ENCODE assay signal across 12 mouse cellular contexts in the genomic region with DNA sequence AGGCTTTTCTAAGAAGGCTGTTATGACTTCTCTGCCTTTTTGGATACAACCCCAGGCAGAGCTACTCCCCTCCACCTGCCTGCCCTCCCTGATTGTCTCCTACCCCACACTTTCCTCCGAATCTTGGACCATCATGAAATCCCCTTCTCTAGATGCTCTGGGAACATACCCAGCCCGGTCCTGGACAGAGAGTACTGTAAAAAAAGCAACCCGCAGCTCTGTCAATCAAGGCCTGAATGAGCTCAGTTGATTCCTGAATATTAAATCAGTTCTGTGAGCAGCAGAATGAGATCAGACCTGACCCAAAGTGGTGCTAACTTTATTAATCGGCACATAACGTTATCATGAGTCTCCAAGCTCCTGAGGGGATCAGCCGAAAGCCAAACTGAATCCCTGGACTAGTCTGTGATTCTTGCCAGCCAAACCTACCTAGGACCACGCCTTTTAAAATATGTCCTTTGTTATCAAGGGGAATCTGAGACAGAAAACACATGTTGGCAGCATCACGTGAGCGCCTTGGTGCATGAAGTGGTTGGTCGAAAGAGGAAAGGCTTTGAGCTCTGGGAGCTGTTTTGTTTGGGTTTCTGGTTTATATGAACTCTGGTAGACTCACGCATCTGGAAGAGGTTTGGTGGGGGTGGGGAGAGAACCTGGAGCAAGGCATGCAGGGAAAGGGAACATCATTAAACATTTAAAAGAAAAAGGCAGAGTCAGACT.
DNase-seq lines count a peak whose midpoint lies in the region; ATAC-seq and TF ChIP-seq lines count a peak whose summit lies in the region.
"Had no signal": no experiment of that assay in that cellular context is flagged by ENCODE, and none has a peak within 500 bp of the region (broad histone marks: within the 10 kb centered on the region; RNA-seq: fewer than 3 reads in every experiment).

No protein-coding gene starts in this region.

- TF ChIP-seq POLR2A in cortical plate, adult 2 months (IDR thresholded peaks at IDR 0.05; ENCODE audit: extremely low read depth, insufficient read depth, low read length), result no peak

- no peak for TF ChIP-seq CTCF in cortical plate, adult 2 months (IDR thresholded peaks at IDR 0.05; ENCODE audit: extremely low read depth, insufficient read depth, low read length)

- peak overlapping the region; percentile 27; the same call in 1 of the 2 replicates for H3K4me2 ChIP-seq in heart, embryonic 11.5 days
- H3K4me2 ChIP-seq in embryonic facial prominence, embryonic 15.5 days (replicated peaks), result peak overlapping the region; percentile 27
- peak overlapping the region; percentile 49 for H3K4me2 ChIP-seq in limb, embryonic 13.5 days (replicated peaks)
- no peak overlapping the region for H3K4me2 ChIP-seq in kidney, embryonic 14.5 days (replicated peaks; ENCODE audit: low read depth, low read length)

- DNase-seq in heart, adult 9 months (ENCODE audit: low spot score in 2 of 2), result no peak
- DNase-seq in adrenal gland, adult 18-20 months (ENCODE audit: low spot score in 2 of 2), result no peak
- no peak for DNase-seq in adrenal gland, postnatal 4 days (ENCODE audit: low spot score in 2 of 2)
- DNase-seq: kidney, adult 8-10 months; left cerebral cortex, postnatal 4 days; lung, postnatal 14 days; right cerebral cortex, postnatal 14 days had no signal

- peaks cover 51% of the 10 kb centered on the region for H3K4me1 ChIP-seq in heart, embryonic 11.5 days (ENCODE audit: control insufficient read depth, insufficient read depth, low read length)
- peaks cover 3% of the 10 kb centered on the region; the same call in 1 of the 2 replicates for H3K4me1 ChIP-seq in cortical plate, adult 2 months (ENCODE audit: control insufficient read depth, insufficient read depth, low read length)
- H3K4me1 ChIP-seq in embryonic facial prominence, embryonic 15.5 days, result peaks cover 32% of the 10 kb centered on the region
- peaks cover 46% of the 10 kb centered on the region for H3K4me1 ChIP-seq in limb, embryonic 13.5 days
- H3K4me1 ChIP-seq in kidney, embryonic 14.5 days (ENCODE audit: control insufficient read depth, insufficient read depth, low read length), result 0 out of 2 replicates have a peak, but pooled peaks cover 3% of the 10 kb centered on the region

- no peaks in the 10 kb centered on the region for H3K27me3 ChIP-seq in heart, embryonic 11.5 days (ENCODE audit: control insufficient read depth, insufficient read depth, low read length)
- H3K27me3 ChIP-seq in embryonic facial prominence, embryonic 15.5 days, result no peaks in the 10 kb centered on the region
- no peaks in the 10 kb centered on the region for H3K27me3 ChIP-seq in limb, embryonic 13.5 days
- no peaks in the 10 kb centered on the region for H3K27me3 ChIP-seq in kidney, embryonic 14.5 days (ENCODE audit: control insufficient read depth, insufficient read depth, low read length)

- no peak overlapping the region for H3K4me3 ChIP-seq in heart, embryonic 11.5 days (ENCODE audit: low read depth, low read length)
- peak overlapping the region; percentile 22; the same call in 1 of the 2 replicates for H3K4me3 ChIP-seq in cortical plate, adult 2 months (ENCODE audit: insufficient read depth, low read length)
- no peak overlapping the region for H3K4me3 ChIP-seq in embryonic facial prominence, embryonic 15.5 days (replicated peaks)
- H3K4me3 ChIP-seq in limb, embryonic 13.5 days, result peak overlapping the region; percentile 3; the same call in 1 of the 2 replicates
- no peak overlapping the region for H3K4me3 ChIP-seq in kidney, embryonic 14.5 days (ENCODE audit: low read length)

- WGBS in heart, embryonic 11.5 days (ENCODE audit: insufficient replicate concordance), result 68% methylated on average over 11 of the region's 11 CpGs
- 23% methylated on average over 11 of the region's 11 CpGs for WGBS in embryonic facial prominence, embryonic 15.5 days
- 21% methylated on average over 11 of the region's 11 CpGs for WGBS in limb, embryonic 13.5 days
- WGBS in kidney, embryonic 14.5 days, result 82% methylated on average over 11 of the region's 11 CpGs

- no peak for ATAC-seq in heart, embryonic 11.5 days (replicated peaks; ENCODE audit: insufficient number of reproducible peaks, low FRiP score, low TSS enrichment)
- ATAC-seq in embryonic facial prominence, embryonic 15.5 days (ENCODE audit: insufficient number of reproducible peaks, low FRiP score, low TSS enrichment, low read depth), result 0 out of 2 replicates have a peak, but pooled peaks have one; percentile 35
- peak; percentile 83 for ATAC-seq in limb, embryonic 13.5 days (ENCODE audit: low FRiP score, low read depth)
- no peak for ATAC-seq in kidney, embryonic 14.5 days (ENCODE audit: low FRiP score, low TSS enrichment)

- no peaks in the 10 kb centered on the region for H3K36me3 ChIP-seq in heart, embryonic 11.5 days (ENCODE audit: control insufficient read depth, insufficient read depth, low read length)
- H3K36me3 ChIP-seq in embryonic facial prominence, embryonic 15.5 days, result no peaks in the 10 kb centered on the region
- H3K36me3 ChIP-seq in limb, embryonic 13.5 days, result no peaks in the 10 kb centered on the region
- H3K36me3 ChIP-seq in kidney, embryonic 14.5 days (ENCODE audit: control insufficient read depth, insufficient read depth, low read length), result no peaks in the 10 kb centered on the region

- no peaks in the 10 kb centered on the region for H3K9me3 ChIP-seq in heart, embryonic 11.5 days (replicated peaks; ENCODE audit: control insufficient read depth, low read length)
- H3K9me3 ChIP-seq in embryonic facial prominence, embryonic 15.5 days (replicated peaks), result no peaks in the 10 kb centered on the region
- H3K9me3 ChIP-seq in limb, embryonic 13.5 days, result no peaks in the 10 kb centered on the region
- H3K9me3 ChIP-seq in kidney, embryonic 14.5 days (ENCODE audit: control insufficient read depth, low read length), result no peaks in the 10 kb centered on the region

- H3K27ac ChIP-seq in heart, embryonic 11.5 days (ENCODE audit: low read depth, low read length), result no peak overlapping the region
- H3K27ac ChIP-seq in cortical plate, adult 2 months (ENCODE audit: insufficient read depth, low read length), result no peak overlapping the region
- H3K27ac ChIP-seq in embryonic facial prominence, embryonic 15.5 days (replicated peaks), result peak overlapping the region; percentile 44; the same call in 1 of the 2 replicates
- peak overlapping the region; percentile 78 for H3K27ac ChIP-seq in limb, embryonic 13.5 days
- H3K27ac ChIP-seq in kidney, embryonic 14.5 days (ENCODE audit: low read depth, low read length), result no peak overlapping the region

- H3K9ac ChIP-seq in heart, embryonic 11.5 days (ENCODE audit: low read depth, low read length), result peak overlapping the region; percentile 28; the same call in 1 of the 2 replicates
- H3K9ac ChIP-seq in embryonic facial prominence, embryonic 15.5 days, result no peak overlapping the region
- H3K9ac ChIP-seq in limb, embryonic 13.5 days, result 0 out of 2 replicates have a peak overlapping the region, but pooled peaks have one; percentile 15
- H3K9ac ChIP-seq in kidney, embryonic 14.5 days (ENCODE audit: low read depth, low read length), result no peak overlapping the region

Comparison
In these comparisons a context has a peak if more than half of its experiments do, and no peak if none do; other contexts are left out.
1. ATAC-seq: peak in embryonic facial prominence, embryonic 15.5 days (single experiment) and limb, embryonic 13.5 days (single experiment); none in heart, embryonic 11.5 days (single experiment) and kidney, embryonic 14.5 days (single experiment).
2. H3K27ac ChIP-seq: peak in embryonic facial prominence, embryonic 15.5 days (single experiment) and limb, embryonic 13.5 days (single experiment); none in heart, embryonic 11.5 days (single experiment), cortical plate, adult 2 months (single experiment) and kidney, embryonic 14.5 days (single experiment).
3. H3K4me3 ChIP-seq: peak in cortical plate, adult 2 months (single experiment) and limb, embryonic 13.5 days (single experiment); none in heart, embryonic 11.5 days (single experiment), embryonic facial prominence, embryonic 15.5 days (single experiment) and kidney, embryonic 14.5 days (single experiment).
4. H3K9ac ChIP-seq: peak in heart, embryonic 11.5 days (single experiment) and limb, embryonic 13.5 days (single experiment); none in embryonic facial prominence, embryonic 15.5 days (single experiment) and kidney, embryonic 14.5 days (single experiment).